36 mouse cellular contexts compared by ENCODE assay signal in genomic region chr11:51293956-51294530, GRCm38 (mm10). TPM values are rescaled to one million over a fixed set of nuclear protein-coding genes. Genes with fewer than 3 reads are reported as not detected.
DNase-seq lines count a peak whose midpoint lies in the region; ATAC-seq and TF ChIP-seq lines count a peak whose summit lies in the region.
"Had no signal": no experiment of that assay in that cellular context is flagged by ENCODE, and none has a peak within 500 bp of the region (broad histone marks: within the 10 kb centered on the region; RNA-seq: fewer than 3 reads in every experiment).

No protein-coding gene starts in this region.

- H3K9me3 ChIP-seq in heart, embryonic 13.5 days: peaks cover 6% of the 10 kb centered on the region
- H3K9me3 ChIP-seq in midbrain, postnatal 0 days (ENCODE audit: low read length): no peaks in the 10 kb centered on the region
- H3K9me3 ChIP-seq in midbrain, embryonic 15.5 days: no peaks in the 10 kb centered on the region
- H3K9me3 ChIP-seq in forebrain, embryonic 14.5 days (replicated peaks; ENCODE audit: control insufficient read depth, low read length): no peaks in the 10 kb centered on the region
- H3K9me3 ChIP-seq: limb, embryonic 15.5 days; lung, embryonic 15.5 days; neural tube, embryonic 13.5 days had no signal

- no peak for ATAC-seq in heart, embryonic 13.5 days (ENCODE audit: extremely low read depth, insufficient number of reproducible peaks, low FRiP score, low TSS enrichment)
- no peak for ATAC-seq in midbrain, postnatal 0 days (ENCODE audit: low FRiP score)
- no peak for ATAC-seq in midbrain, embryonic 15.5 days (replicated peaks)
- ATAC-seq in forebrain, embryonic 14.5 days: no peak
- ATAC-seq: CD4-positive, CD25-positive, alpha-beta regulatory T cell, adult 4 months; forebrain, embryonic 16.5 days; intestine, postnatal 0 days; midbrain, embryonic 16.5 days had no signal

- H3K27ac ChIP-seq in heart, embryonic 13.5 days (replicated peaks): peak overlapping the region; percentile 21; the same call in 1 of the 2 replicates
- H3K27ac ChIP-seq in midbrain, postnatal 0 days (ENCODE audit: low read depth, low read length): no peak overlapping the region
- no peak overlapping the region for H3K27ac ChIP-seq in midbrain, embryonic 15.5 days
- H3K27ac ChIP-seq in olfactory bulb, adult 2 months (ENCODE audit: insufficient read depth, low read depth, low read length): peak overlapping the region; percentile 27; the same call in 1 of the 2 replicates
- no peak overlapping the region for H3K27ac ChIP-seq in forebrain, embryonic 14.5 days (ENCODE audit: low read depth, low read length)
- H3K27ac ChIP-seq: forebrain, embryonic 10.5 days; hindbrain, embryonic 14.5 days; limb, embryonic 15.5 days; liver, embryonic 14.5 days; lung, embryonic 15.5 days; midbrain, embryonic 10.5 days; neural tube, embryonic 13.5 days had no signal

- TF ChIP-seq POLR2A in brain, embryonic 14.5 days (IDR thresholded peaks at IDR 0.05; ENCODE audit: borderline replicate concordance, extremely low read depth, insufficient read depth, insufficient read length, poor library complexity, severe bottlenecking): no peak
- TF ChIP-seq POLR2A in olfactory bulb, adult 2 months (IDR thresholded peaks at IDR 0.05; ENCODE audit: insufficient read depth, low read depth, low read length): no peak

- no peak overlapping the region for H3K4me3 ChIP-seq in heart, embryonic 13.5 days
- H3K4me3 ChIP-seq in midbrain, postnatal 0 days (ENCODE audit: low read depth, low read length): no peak overlapping the region
- H3K4me3 ChIP-seq in midbrain, embryonic 15.5 days: no peak overlapping the region
- H3K4me3 ChIP-seq in olfactory bulb, adult 2 months (ENCODE audit: insufficient read depth, low read depth, low read length): no peak overlapping the region
- H3K4me3 ChIP-seq in forebrain, embryonic 14.5 days (ENCODE audit: low read depth, low read length): no peak overlapping the region
- H3K4me3 ChIP-seq: forebrain, embryonic 10.5 days; heart, embryonic 12.5 days; limb, embryonic 15.5 days; lung, embryonic 15.5 days; midbrain, embryonic 10.5 days; myocyte; neural tube, embryonic 13.5 days had no signal

- no peaks in the 10 kb centered on the region for H3K36me3 ChIP-seq in heart, embryonic 13.5 days
- no peaks in the 10 kb centered on the region for H3K36me3 ChIP-seq in midbrain, postnatal 0 days (ENCODE audit: insufficient read depth, low read length)
- no peaks in the 10 kb centered on the region for H3K36me3 ChIP-seq in midbrain, embryonic 15.5 days (replicated peaks)
- no peaks in the 10 kb centered on the region for H3K36me3 ChIP-seq in forebrain, embryonic 14.5 days (ENCODE audit: control insufficient read depth, insufficient read depth, low read length)
- H3K36me3 ChIP-seq: forebrain, embryonic 10.5 days; limb, embryonic 15.5 days; lung, embryonic 15.5 days; midbrain, embryonic 10.5 days; neural tube, embryonic 13.5 days had no signal

- no peak overlapping the region for H3K9ac ChIP-seq in heart, embryonic 13.5 days
- H3K9ac ChIP-seq in midbrain, postnatal 0 days (replicated peaks; ENCODE audit: low read length, poor library complexity, severe bottlenecking): no peak overlapping the region
- H3K9ac ChIP-seq in midbrain, embryonic 15.5 days: no peak overlapping the region
- H3K9ac ChIP-seq in forebrain, embryonic 14.5 days (ENCODE audit: low read length): no peak overlapping the region
- H3K9ac ChIP-seq: heart, embryonic 12.5 days; hindbrain, embryonic 14.5 days; limb, embryonic 15.5 days; liver, embryonic 14.5 days; lung, embryonic 15.5 days; neural tube, embryonic 13.5 days had no signal

- 70% methylated on average over 2 of the region's 2 CpGs for WGBS in heart, embryonic 13.5 days
- WGBS in midbrain, postnatal 0 days: 63% methylated on average over 2 of the region's 2 CpGs
- WGBS in midbrain, embryonic 15.5 days: 69% methylated on average over 2 of the region's 2 CpGs
- 25% methylated on average over 2 of the region's 2 CpGs for WGBS in olfactory bulb, adult 2 months
- WGBS in forebrain, embryonic 14.5 days: 44% methylated on average over 2 of the region's 2 CpGs

- peaks cover 12% of the 10 kb centered on the region; the same call in 1 of the 2 replicates for H3K4me1 ChIP-seq in heart, embryonic 13.5 days
- H3K4me1 ChIP-seq in midbrain, postnatal 0 days (ENCODE audit: insufficient read depth, low read length): no peaks in the 10 kb centered on the region
- peaks cover 12% of the 10 kb centered on the region for H3K4me1 ChIP-seq in midbrain, embryonic 15.5 days
- peaks cover 14% of the 10 kb centered on the region; the same call in 1 of the 2 replicates for H3K4me1 ChIP-seq in olfactory bulb, adult 2 months (ENCODE audit: control insufficient read depth, insufficient read depth, low read length)
- no peaks in the 10 kb centered on the region for H3K4me1 ChIP-seq in forebrain, embryonic 14.5 days (ENCODE audit: control insufficient read depth, insufficient read depth, low read length)

- H3K4me2 ChIP-seq in heart, embryonic 13.5 days: no peak overlapping the region
- H3K4me2 ChIP-seq in midbrain, postnatal 0 days (ENCODE audit: low read depth, low read length, poor library complexity, severe bottlenecking): no peak overlapping the region
- H3K4me2 ChIP-seq in midbrain, embryonic 15.5 days: no peak overlapping the region
- H3K4me2 ChIP-seq in forebrain, embryonic 14.5 days (ENCODE audit: low read length): no peak overlapping the region
- H3K4me2 ChIP-seq: heart, embryonic 12.5 days; hindbrain, embryonic 14.5 days; limb, embryonic 15.5 days; lung, embryonic 15.5 days; neural tube, embryonic 13.5 days had no signal

- TF ChIP-seq CTCF in midbrain, postnatal 0 days (IDR thresholded peaks at IDR 0.05): no peak
- TF ChIP-seq CTCF in brain, embryonic 14.5 days (IDR thresholded peaks at IDR 0.05; ENCODE audit: borderline replicate concordance, extremely low read depth, insufficient read depth, insufficient read length): no peak
- no peak for TF ChIP-seq CTCF in olfactory bulb, adult 2 months (IDR thresholded peaks at IDR 0.05; ENCODE audit: insufficient read depth, low read depth, low read length)

- H3K27me3 ChIP-seq in heart, embryonic 13.5 days (replicated peaks): peaks cover 31% of the 10 kb centered on the region
- H3K27me3 ChIP-seq in midbrain, postnatal 0 days (ENCODE audit: insufficient read depth, low read length): no peaks in the 10 kb centered on the region; the same call in 1 of the 2 replicates
- peaks cover 7% of the 10 kb centered on the region; the same call in 1 of the 2 replicates for H3K27me3 ChIP-seq in midbrain, embryonic 15.5 days (replicated peaks)
- no peaks in the 10 kb centered on the region for H3K27me3 ChIP-seq in forebrain, embryonic 14.5 days (replicated peaks; ENCODE audit: control insufficient read depth, insufficient read depth, low read length)
- H3K27me3 ChIP-seq: limb, embryonic 15.5 days had no signal

- no peak for DNase-seq in heart, postnatal 36 days
- DNase-seq in midbrain, postnatal 0 days (ENCODE audit: low spot score): peak; percentile 10
- peak; percentile 11 for DNase-seq in brain, embryonic 14.5 days (ENCODE audit: low read depth)
- no peak for DNase-seq in forebrain, embryonic 14.5 days (ENCODE audit: low spot score)
- DNase-seq: adrenal gland, postnatal 25 days; cerebellum, adult 2 months; cerebellum, postnatal 14 days; heart, postnatal 4 days; kidney, adult 9 months; kidney, postnatal 25 days; retina, postnatal 1 day; right cerebral cortex, postnatal 14 days; thymus, adult 18-20 months; thymus, postnatal 25 days had no signal

- intact Hi-C loops in heart, postnatal 36 days (cut with DNase I): no loop called here

RNA-seq across cellular contexts. Expression of gene Col23a1, which starts 4.3 kb away (rescaled TPM):
- polyA plus RNA-seq in heart, embryonic 13.5 days (2015; fragmentation: Nextera tagmentation; extraction: Ambion mirVana): 9.9 and 10.5 TPM in 2 replicates
- total RNA-seq in heart, postnatal 36 days (2021): 1 to 10 TPM; 1.3 to 1.4 TPM
- total RNA-seq in midbrain, postnatal 0 days (2014; rRNA removed): 10.7 and 13.5 TPM in 2 replicates
- polyA plus RNA-seq in midbrain, postnatal 0 days (2015; fragmentation: Nextera tagmentation; extraction: Ambion mirVana): 4.2 and 4.5 TPM in 2 replicates
- polyA plus RNA-seq in midbrain, embryonic 15.5 days (2015; fragmentation: Nextera tagmentation; extraction: Ambion mirVana): 6.1 and 7.6 TPM in 2 replicates
- 4.9 and 9.2 TPM in 2 replicates for polyA plus RNA-seq in brain, embryonic 14.5 days (2012; rRNA removed)
- not detected in 2 replicates for polyA plus RNA-seq in olfactory bulb, adult 2 months (2012; ENCODE audit: insufficient read depth, insufficient read length, low replicate concordance, missing spikeins)
- 2.5 and 3.1 TPM in 2 replicates for polyA plus RNA-seq in forebrain, embryonic 14.5 days (2014; fragmentation: Nextera tagmentation; extraction: Ambion mirVana)

RNA-seq across cellular contexts. Expression of gene BC049762, which starts 31.2 kb away (rescaled TPM):
- 0.17 and 0.27 TPM in 2 replicates for polyA plus RNA-seq in heart, embryonic 13.5 days (2015; fragmentation: Nextera tagmentation; extraction: Ambion mirVana)
- total RNA-seq in heart, postnatal 36 days (2021): under 1 TPM in 1 of 2 experiments, not detected in 1; 0.47 TPM
- total RNA-seq in midbrain, postnatal 0 days (2014; rRNA removed): 0.38 and 0.80 TPM in 2 replicates
- 0.39 and 0.49 TPM in 2 replicates for polyA plus RNA-seq in midbrain, postnatal 0 days (2015; fragmentation: Nextera tagmentation; extraction: Ambion mirVana)
- polyA plus RNA-seq in midbrain, embryonic 15.5 days (2015; fragmentation: Nextera tagmentation; extraction: Ambion mirVana): 0.47 and 0.54 TPM in 2 replicates
- polyA plus RNA-seq in brain, embryonic 14.5 days (2012; rRNA removed): 0.19 TPM in 2 replicates
- polyA plus RNA-seq in olfactory bulb, adult 2 months (2012; ENCODE audit: insufficient read depth, insufficient read length, low replicate concordance, missing spikeins): not detected in 2 replicates
- 0.24 and 0.30 TPM in 2 replicates for polyA plus RNA-seq in forebrain, embryonic 14.5 days (2014; fragmentation: Nextera tagmentation; extraction: Ambion mirVana)
- total RNA-seq: adrenal gland, postnatal 25 days; gastrocnemius, adult 8-10 months; heart, postnatal 4 days; layer of hippocampus, adult 18-20 months; layer of hippocampus, postnatal 14 days; left cerebral cortex, adult 8-10 months; left cerebral cortex, postnatal 36 days had no signal
- polyA plus RNA-seq: cortical plate, adult 2 months; forebrain, embryonic 16.5 days; lung, embryonic 15.5 days; myocyte; neural tube, embryonic 13.5 days had no signal

RNA-seq across cellular contexts. Expression of gene Clk4, which starts 32.5 kb away (rescaled TPM):
- 66.8 and 78.1 TPM in 2 replicates for polyA plus RNA-seq in heart, embryonic 13.5 days (2015; fragmentation: Nextera tagmentation; extraction: Ambion mirVana)
- 10 to 100 TPM; 40.5 to 45.4 TPM for total RNA-seq in heart, postnatal 36 days (2021)
- total RNA-seq in midbrain, postnatal 0 days (2014; rRNA removed): 79.8 and 102 TPM in 2 replicates
- polyA plus RNA-seq in midbrain, postnatal 0 days (2015; fragmentation: Nextera tagmentation; extraction: Ambion mirVana): 99.4 and 103 TPM in 2 replicates
- polyA plus RNA-seq in midbrain, embryonic 15.5 days (2015; fragmentation: Nextera tagmentation; extraction: Ambion mirVana): 135 and 146 TPM in 2 replicates
- 155 and 168 TPM in 2 replicates for polyA plus RNA-seq in brain, embryonic 14.5 days (2012; rRNA removed)
- 472 and 728 TPM in 2 replicates for polyA plus RNA-seq in olfactory bulb, adult 2 months (2012; ENCODE audit: insufficient read depth, insufficient read length, low replicate concordance, missing spikeins)
- 142 and 193 TPM in 2 replicates for polyA plus RNA-seq in forebrain, embryonic 14.5 days (2014; fragmentation: Nextera tagmentation; extraction: Ambion mirVana)

Comparison
In these comparisons a context has a peak if more than half of its experiments do, and no peak if none do; other contexts are left out.
1. H3K27ac ChIP-seq: peak in heart, embryonic 13.5 days (single experiment) and olfactory bulb, adult 2 months (single experiment); none in midbrain, postnatal 0 days (single experiment), midbrain, embryonic 15.5 days (single experiment) and forebrain, embryonic 14.5 days (single experiment).
2. DNase-seq: peak in midbrain, postnatal 0 days (single experiment) and brain, embryonic 14.5 days (single experiment); none in heart, postnatal 36 days (0 of 2) and forebrain, embryonic 14.5 days (single experiment).